Mouse (Mus musculus): ENCODE data around the gene Olfr1385. TPM values are rescaled to one million over a fixed set of nuclear protein-coding genes. Genes with fewer than 3 reads are reported as not detected.
"Not testable (repeated sequence)": the region's sequence is repeated elsewhere in the genome, so short reads cannot be mapped to it uniquely, and the experiment has no call there.

Gene Olfr1385
- polyA plus RNA-seq (2012) = not detected in 2 replicates

GRCm38 (mm10) chr11:49488770-49489169, at the start of gene Olfr1385:
Gene Olfr1385, plus strand, starts transcription at chr11:49489070.
- TF ChIP-seq GATA1 (IDR thresholded peaks at IDR 0.05; ENCODE audit: low read length) = not testable (repeated sequence)

- no peak for TF ChIP-seq GATA1 (IDR thresholded peaks at IDR 0.05; ENCODE audit: low read length)
These were observed 33.8 kb upstream of the Olfr1385 start, which contains the start of gene Olfr1387 for GRCm38 (mm10) chr11:49455043-49455442. Gene Olfr1387, plus strand, starts transcription at chr11:49455343.

GRCm38 (mm10) chr11:49464746-49465145, 24.1 kb upstream of the Olfr1385 start, which contains the start of gene Olfr1386:
Gene Olfr1386, plus strand, starts transcription at chr11:49465046.
- not testable (repeated sequence) for TF ChIP-seq GATA1 (IDR thresholded peaks at IDR 0.05; ENCODE audit: low read length)

DNA sequence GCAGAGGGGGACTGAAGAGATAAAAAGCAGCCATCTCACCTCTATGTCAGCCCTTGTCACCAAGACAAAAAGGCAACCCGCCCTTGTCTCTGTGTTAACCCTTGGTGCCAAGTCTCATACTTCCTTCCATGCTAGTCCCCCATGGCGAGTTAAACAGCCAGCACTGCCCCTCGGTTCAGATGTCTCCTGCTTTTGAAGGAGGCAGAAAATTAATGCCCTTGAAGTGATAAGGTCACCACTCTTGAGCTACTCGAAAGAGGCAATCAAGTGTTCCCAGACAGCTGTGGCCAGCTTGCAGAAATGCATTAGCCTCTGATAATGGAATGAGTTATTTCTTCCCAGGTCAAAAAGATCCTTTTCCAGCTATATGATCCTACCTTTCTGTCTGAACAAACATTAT, 2.9 kb upstream of the Olfr1385 start:
- no peak for TF ChIP-seq GATA1 (IDR thresholded peaks at IDR 0.05; ENCODE audit: low read length)

DNA sequence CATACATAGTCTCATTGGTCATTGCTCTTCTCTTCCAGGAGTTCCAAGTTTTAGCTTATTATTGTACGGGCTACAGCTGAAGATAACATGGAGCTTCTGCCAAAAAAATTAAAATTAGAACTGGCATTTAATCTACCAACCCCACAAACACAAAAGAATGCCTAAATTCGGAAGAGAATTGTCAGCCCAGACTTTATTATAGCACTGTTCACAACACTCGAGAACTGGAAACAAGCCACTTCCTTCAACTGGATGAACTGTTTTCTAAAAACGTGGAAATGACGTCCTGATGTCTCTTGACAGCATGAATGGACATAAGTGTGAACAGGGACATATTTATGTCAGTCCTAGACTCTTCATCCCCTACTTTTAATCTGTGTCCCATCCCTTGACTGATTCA, 29.2 kb downstream of the Olfr1385 start:
- no peak for TF ChIP-seq GATA1 (IDR thresholded peaks at IDR 0.05; ENCODE audit: low read length)

GRCm38 (mm10) chr11:49519348-49519747, 30.5 kb downstream of the Olfr1385 start, which contains the start of gene Olfr1383:
Gene Olfr1383, plus strand, starts transcription at chr11:49519648.
- no peak for TF ChIP-seq GATA1 (IDR thresholded peaks at IDR 0.05; ENCODE audit: low read length)

GRCm38 (mm10) chr11:49527947-49528346, 39.1 kb downstream of the Olfr1385 start, which contains the start of gene Olfr1382:
Gene Olfr1382, plus strand, starts transcription at chr11:49528247.
- no peak for TF ChIP-seq GATA1 (IDR thresholded peaks at IDR 0.05; ENCODE audit: low read length)

- TF ChIP-seq GATA1 (IDR thresholded peaks at IDR 0.05; ENCODE audit: low read length) = no peak
These were observed 43.9 kb downstream of the Olfr1385 start for GRCm38 (mm10) chr11:49532761-49533160.

DNA sequence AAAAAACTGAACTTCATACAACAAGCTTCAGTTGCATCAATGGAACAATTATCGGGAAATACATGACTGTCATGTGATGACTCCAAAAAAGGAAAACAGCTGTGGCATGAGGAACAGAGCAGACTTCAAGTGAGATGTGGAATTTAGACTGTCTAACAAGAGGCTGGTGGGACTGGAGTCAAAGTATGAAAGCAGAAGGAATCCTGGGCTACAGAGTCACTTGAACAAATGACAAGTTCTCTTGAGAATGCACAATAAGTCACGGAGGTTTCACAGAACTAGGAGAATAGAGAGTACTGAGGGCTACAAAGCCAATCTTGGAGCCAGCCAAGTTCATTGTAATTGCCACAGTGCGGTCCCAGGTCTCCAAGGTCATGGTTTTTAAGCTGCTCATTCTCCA, 54.3 kb downstream of the Olfr1385 start, which contains the start of gene Olfr1381:
Gene Olfr1381 (plus strand): TSS at position 301 of the 400 bp plus-strand sequence.
- TF ChIP-seq GATA1 (IDR thresholded peaks at IDR 0.05; ENCODE audit: low read length) = not testable (repeated sequence)

Other genes starting within 250 kb of the Olfr1385 start
- 44.7 and 51.8 TPM in 2 replicates for gene Mgat1, start 244.9 kb upstream of the Olfr1385 start, polyA plus RNA-seq (2012)
- not detected in 2 replicates for gene Olfr1393, start 210.8 kb upstream of the Olfr1385 start, polyA plus RNA-seq (2012)
- gene Olfr1392, start 203.8 kb upstream of the Olfr1385 start, polyA plus RNA-seq (2012) = not detected in 2 replicates
- gene Olfr10, start 184.3 kb upstream of the Olfr1385 start, polyA plus RNA-seq (2012) = not detected in 2 replicates
- not detected in 2 replicates for gene Olfr1391, start 166.3 kb upstream of the Olfr1385 start, polyA plus RNA-seq (2012)
- not detected in 2 replicates for gene Olfr1390, start 153.9 kb upstream of the Olfr1385 start, polyA plus RNA-seq (2012)
- gene Olfr1389, start 66.0 kb upstream of the Olfr1385 start, polyA plus RNA-seq (2012) = not detected in 2 replicates
- gene Olfr1388, start 52.4 kb upstream of the Olfr1385 start, polyA plus RNA-seq (2012) = 0.03 TPM in 1 of 2 replicates, not detected in the other
- gene Olfr1387, start 33.7 kb upstream of the Olfr1385 start, polyA plus RNA-seq (2012) = not detected in 2 replicates
- gene Olfr1386, start 24.0 kb upstream of the Olfr1385 start, polyA plus RNA-seq (2012) = not detected in 2 replicates
- not detected in 2 replicates for gene Olfr1384, start 17.7 kb downstream of the Olfr1385 start, polyA plus RNA-seq (2012)
- not detected in 2 replicates for gene Olfr1383, start 30.6 kb downstream of the Olfr1385 start, polyA plus RNA-seq (2012)
- gene Olfr1382, start 39.2 kb downstream of the Olfr1385 start, polyA plus RNA-seq (2012) = not detected in 2 replicates
- not detected in 2 replicates for gene Olfr1381, start 54.4 kb downstream of the Olfr1385 start, polyA plus RNA-seq (2012)
- not detected in 2 replicates for gene Olfr1380, start 67.8 kb downstream of the Olfr1385 start, polyA plus RNA-seq (2012)
- gene Flt4, start 120.2 kb downstream of the Olfr1385 start, polyA plus RNA-seq (2012) = 0.03 TPM in 1 of 2 replicates, not detected in the other
- not detected in 2 replicates for gene Scgb3a1, start 174.5 kb downstream of the Olfr1385 start, polyA plus RNA-seq (2012)
- 41.5 and 58.5 TPM in 2 replicates for gene Cnot6, start 223.7 kb downstream of the Olfr1385 start, polyA plus RNA-seq (2012)